Mouse (Mus musculus): ENCODE data around the gene Pakap. TPM values are rescaled to one million over a fixed set of nuclear protein-coding genes. Genes with fewer than 3 reads are reported as not detected.

Pakap gene
- polyA plus RNA-seq, 1 experiment from 2014 or later: 30.1 TPM

DNA sequence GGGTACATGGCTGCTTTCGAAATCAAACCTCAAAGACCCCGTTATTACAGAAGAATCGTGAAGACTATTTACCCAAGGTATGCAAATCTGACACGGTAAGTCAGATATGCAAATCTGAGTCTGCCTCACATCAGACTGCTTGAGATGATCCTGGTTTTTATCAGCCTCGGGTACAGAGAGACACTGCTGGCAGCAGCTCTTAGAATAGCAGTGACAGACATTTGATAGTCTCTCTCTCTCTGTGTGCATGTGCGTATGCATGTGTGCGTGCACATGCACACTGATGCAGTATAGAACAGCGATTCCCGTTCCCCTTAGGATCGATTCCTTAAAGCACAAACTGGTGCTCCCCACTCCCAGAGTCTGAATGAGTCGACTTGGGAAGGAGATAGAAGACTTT lies 8.1 kb downstream of the Pakap start:
- H3K4me1 ChIP-seq (ENCODE audit: control insufficient read depth, insufficient read depth, low read length): no peaks in the 10 kb centered on the region

GRCm38 (mm10) chr4:57579683-57580082 lies 11.7 kb downstream of the Pakap start:
- H3K27me3 ChIP-seq (ENCODE audit: control insufficient read depth, insufficient read depth, low read length): no peaks in the 10 kb centered on the region
- no peak overlapping the region for H3K4me2 ChIP-seq (replicated peaks; ENCODE audit: low read depth, low read length)
- no peak overlapping the region for H3K4me3 ChIP-seq (ENCODE audit: low read depth, low read length)
- no peak overlapping the region for H3K27ac ChIP-seq (ENCODE audit: low read length)
- ATAC-seq (ENCODE audit: insufficient number of reproducible peaks, insufficient read depth, low FRiP score, low read depth): no peak
- H3K36me3 ChIP-seq (ENCODE audit: control insufficient read depth, insufficient read depth, low read length): no peaks in the 10 kb centered on the region
- 86% methylated on average over 10 of the region's 10 CpGs for WGBS
- no peaks in the 10 kb centered on the region for H3K9me3 ChIP-seq (ENCODE audit: control insufficient read depth, low read depth, low read length)
- no peaks in the 10 kb centered on the region for H3K4me1 ChIP-seq (ENCODE audit: control insufficient read depth, insufficient read depth, low read length)
- no peak overlapping the region for H3K9ac ChIP-seq (replicated peaks; ENCODE audit: low read depth, low read length)

More for the DNA sequence above, 8.1 kb downstream of the Pakap start:
- no peaks in the 10 kb centered on the region for H3K27me3 ChIP-seq (ENCODE audit: control insufficient read depth, insufficient read depth, low read length)
- no peak overlapping the region for H3K9ac ChIP-seq (replicated peaks; ENCODE audit: low read depth, low read length)
- no peak overlapping the region for H3K4me2 ChIP-seq (replicated peaks; ENCODE audit: low read depth, low read length)
- H3K36me3 ChIP-seq (ENCODE audit: control insufficient read depth, insufficient read depth, low read length): no peaks in the 10 kb centered on the region
- ATAC-seq (ENCODE audit: insufficient number of reproducible peaks, insufficient read depth, low FRiP score, low read depth): no peak
- no peaks in the 10 kb centered on the region for H3K9me3 ChIP-seq (ENCODE audit: control insufficient read depth, low read depth, low read length)
- no peak overlapping the region for H3K27ac ChIP-seq (ENCODE audit: low read length)
- WGBS: 77% methylated on average over 11 of the region's 11 CpGs
- no peak overlapping the region for H3K4me3 ChIP-seq (ENCODE audit: low read depth, low read length)

GRCm38 (mm10) chr4:57585281-57585800 lies 17.4 kb downstream of the Pakap start:
- no peak for ATAC-seq (ENCODE audit: insufficient number of reproducible peaks, insufficient read depth, low FRiP score, low read depth)
- Histone ChIP-seq H3K9me3 (ENCODE audit: control insufficient read depth, low read depth, low read length) (no peaks in the 10 kb centered on the region), H3K4me2 (replicated peaks; ENCODE audit: low read depth, low read length) (no peak overlapping the region), H3K27ac (ENCODE audit: low read length) (no peak overlapping the region), H3K4me3 (ENCODE audit: low read depth, low read length) (no peak overlapping the region), H3K4me1 (ENCODE audit: control insufficient read depth, insufficient read depth, low read length) (no peaks in the 10 kb centered on the region), H3K36me3 (ENCODE audit: control insufficient read depth, insufficient read depth, low read length) (no peaks in the 10 kb centered on the region), H3K9ac (replicated peaks; ENCODE audit: low read depth, low read length) (no peak overlapping the region), H3K27me3 (ENCODE audit: control insufficient read depth, insufficient read depth, low read length) (no peaks in the 10 kb centered on the region)
- whole genome bisulfite sequencing: 95% methylated on average over 6 of the region's 6 CpGs

- Histone ChIP-seq H3K4me1 (ENCODE audit: control insufficient read depth, insufficient read depth, low read length) (no peaks in the 10 kb centered on the region), H3K4me2 (replicated peaks; ENCODE audit: low read depth, low read length) (no peak overlapping the region), H3K4me3 (ENCODE audit: low read depth, low read length) (no peak overlapping the region), H3K9ac (replicated peaks; ENCODE audit: low read depth, low read length) (no peak overlapping the region), H3K36me3 (ENCODE audit: control insufficient read depth, insufficient read depth, low read length) (no peaks in the 10 kb centered on the region), H3K27me3 (ENCODE audit: control insufficient read depth, insufficient read depth, low read length) (no peaks in the 10 kb centered on the region), H3K9me3 (ENCODE audit: control insufficient read depth, low read depth, low read length) (no peaks in the 10 kb centered on the region), H3K27ac (ENCODE audit: low read length) (no peak overlapping the region)
- no peak for ATAC-seq (ENCODE audit: insufficient number of reproducible peaks, insufficient read depth, low FRiP score, low read depth)
- WGBS: 46% methylated on average over 7 of the region's 7 CpGs
These were observed 19.1 kb downstream of the Pakap start for GRCm38 (mm10) chr4:57586933-57587658.

DNA sequence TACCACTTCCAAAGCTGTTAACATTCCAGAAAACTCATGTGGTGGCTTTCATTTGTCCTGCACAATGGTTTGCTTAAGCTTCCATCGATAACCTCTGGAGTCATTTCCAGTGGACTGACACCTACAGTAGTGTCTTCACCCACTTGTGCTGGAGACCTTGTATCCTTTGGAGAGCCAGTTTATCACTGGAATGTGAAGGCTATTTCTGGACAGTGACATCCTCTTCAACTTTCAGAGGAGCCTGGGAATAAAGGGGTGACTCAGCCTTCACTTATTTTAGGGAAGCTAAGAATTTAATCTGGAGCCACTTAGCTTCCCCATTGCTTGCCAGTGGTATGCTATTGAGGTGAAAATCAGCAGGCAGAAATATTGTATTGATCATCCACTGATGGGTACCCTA lies 20.4 kb downstream of the Pakap start:
- Histone ChIP-seq H3K4me3 (ENCODE audit: low read depth, low read length) (no peak overlapping the region), H3K4me2 (replicated peaks; ENCODE audit: low read depth, low read length) (no peak overlapping the region), H3K9ac (replicated peaks; ENCODE audit: low read depth, low read length) (no peak overlapping the region), H3K27ac (ENCODE audit: low read length) (no peak overlapping the region), H3K36me3 (ENCODE audit: control insufficient read depth, insufficient read depth, low read length) (no peaks in the 10 kb centered on the region), H3K27me3 (ENCODE audit: control insufficient read depth, insufficient read depth, low read length) (no peaks in the 10 kb centered on the region), H3K9me3 (ENCODE audit: control insufficient read depth, low read depth, low read length) (no peaks in the 10 kb centered on the region), H3K4me1 (ENCODE audit: control insufficient read depth, insufficient read depth, low read length) (no peaks in the 10 kb centered on the region)
- WGBS: 96% methylated on average over 1 of the region's 1 CpGs
- no peak for ATAC-seq (ENCODE audit: insufficient number of reproducible peaks, insufficient read depth, low FRiP score, low read depth)

- H3K27ac ChIP-seq (ENCODE audit: low read length): no peak overlapping the region
- no peaks in the 10 kb centered on the region for H3K4me1 ChIP-seq (ENCODE audit: control insufficient read depth, insufficient read depth, low read length)
- H3K9ac ChIP-seq (replicated peaks; ENCODE audit: low read depth, low read length): no peak overlapping the region
- no peaks in the 10 kb centered on the region for H3K36me3 ChIP-seq (ENCODE audit: control insufficient read depth, insufficient read depth, low read length)
- ATAC-seq (ENCODE audit: insufficient number of reproducible peaks, insufficient read depth, low FRiP score, low read depth): no peak
- H3K4me2 ChIP-seq (replicated peaks; ENCODE audit: low read depth, low read length): no peak overlapping the region
- no peaks in the 10 kb centered on the region for H3K27me3 ChIP-seq (ENCODE audit: control insufficient read depth, insufficient read depth, low read length)
- WGBS: 76% methylated on average over 4 of the region's 4 CpGs
- H3K4me3 ChIP-seq (ENCODE audit: low read depth, low read length): no peak overlapping the region
- no peaks in the 10 kb centered on the region for H3K9me3 ChIP-seq (ENCODE audit: control insufficient read depth, low read depth, low read length)
These were observed 24.8 kb downstream of the Pakap start for GRCm38 (mm10) chr4:57592751-57593150.

DNA sequence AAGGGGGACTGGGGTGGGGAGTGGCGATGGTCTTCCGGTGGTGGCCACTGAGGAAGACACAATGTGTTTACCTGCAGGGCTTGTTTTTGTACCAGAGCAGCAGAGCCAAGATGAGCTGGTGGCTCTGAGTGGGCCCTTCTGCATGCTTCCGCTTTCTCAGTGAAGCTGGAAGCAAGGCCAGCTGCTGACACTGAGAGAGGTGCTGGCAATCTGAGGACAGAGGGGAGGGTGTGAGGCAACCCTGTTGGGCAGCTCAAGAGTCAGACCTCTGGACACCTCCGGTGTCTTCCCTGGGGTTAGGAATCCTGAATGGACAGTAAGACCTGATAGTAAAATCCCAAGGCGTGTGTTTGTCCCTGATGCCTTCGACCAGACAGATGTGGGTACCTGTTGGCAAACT lies 32.0 kb downstream of the Pakap start:
- Histone ChIP-seq H3K4me2 (replicated peaks; ENCODE audit: low read depth, low read length) (no peak overlapping the region), H3K27ac (ENCODE audit: low read length) (no peak overlapping the region), H3K4me1 (ENCODE audit: control insufficient read depth, insufficient read depth, low read length) (peaks cover 11% of the 10 kb centered on the region; the same call in 1 of the 2 replicates), H3K9ac (replicated peaks; ENCODE audit: low read depth, low read length) (no peak overlapping the region), H3K9me3 (ENCODE audit: control insufficient read depth, low read depth, low read length) (no peaks in the 10 kb centered on the region), H3K36me3 (ENCODE audit: control insufficient read depth, insufficient read depth, low read length) (no peaks in the 10 kb centered on the region), H3K27me3 (ENCODE audit: control insufficient read depth, insufficient read depth, low read length) (no peaks in the 10 kb centered on the region), H3K4me3 (ENCODE audit: low read depth, low read length) (no peak overlapping the region)
- no peak for ATAC-seq (ENCODE audit: insufficient number of reproducible peaks, insufficient read depth, low FRiP score, low read depth)
- 89% methylated on average over 6 of the region's 6 CpGs for WGBS

DNA sequence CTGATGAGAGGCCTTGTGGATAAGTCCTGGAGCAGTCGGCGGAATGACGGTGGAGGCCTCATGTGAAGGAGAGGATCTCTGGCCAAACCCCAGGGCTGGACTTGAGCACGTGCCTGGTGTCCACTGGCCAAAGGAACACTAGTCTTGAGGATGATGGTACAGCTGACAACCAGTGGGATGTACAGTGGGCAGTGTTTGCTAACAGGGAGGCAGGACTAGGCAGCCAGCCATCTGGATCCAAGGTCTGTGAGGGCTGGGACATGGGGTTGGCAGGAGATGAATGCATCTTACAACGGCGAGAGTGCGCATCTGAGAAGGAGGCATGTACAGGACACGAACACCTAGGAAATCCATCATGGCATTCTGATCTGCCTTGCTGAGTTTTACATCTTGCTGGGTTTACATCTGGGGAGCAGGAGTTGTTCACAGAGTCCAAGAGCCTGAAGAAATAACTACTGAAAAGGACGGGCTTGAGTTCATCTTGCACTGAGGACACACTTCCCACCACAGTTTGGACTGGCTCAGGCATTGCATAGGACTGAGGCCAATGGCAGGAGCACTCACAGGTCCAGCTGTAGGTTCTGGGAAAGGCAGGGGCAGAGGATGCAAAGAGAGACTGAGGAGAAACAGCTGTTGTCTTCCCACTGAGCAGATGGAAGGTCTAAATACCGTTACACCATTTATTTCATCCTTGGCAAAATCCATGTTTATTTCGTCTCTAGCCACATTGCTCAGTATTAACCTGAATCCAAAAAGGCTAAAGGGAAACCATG lies 32.9 kb downstream of the Pakap start:
- H3K36me3 ChIP-seq (ENCODE audit: control insufficient read depth, insufficient read depth, low read length): no peaks in the 10 kb centered on the region
- peak overlapping the region; percentile 71; the same call in 1 of the 2 replicates for H3K27ac ChIP-seq (ENCODE audit: low read length)
- peaks cover 11% of the 10 kb centered on the region; the same call in 1 of the 2 replicates for H3K4me1 ChIP-seq (ENCODE audit: control insufficient read depth, insufficient read depth, low read length)
- no peaks in the 10 kb centered on the region for H3K27me3 ChIP-seq (ENCODE audit: control insufficient read depth, insufficient read depth, low read length)
- no peak overlapping the region for H3K4me2 ChIP-seq (replicated peaks; ENCODE audit: low read depth, low read length)
- 64% methylated on average over 11 of the region's 11 CpGs for WGBS
- peak; percentile 76; the same call in 1 of the 2 replicates for ATAC-seq (ENCODE audit: insufficient number of reproducible peaks, insufficient read depth, low FRiP score, low read depth)
- no peaks in the 10 kb centered on the region for H3K9me3 ChIP-seq (ENCODE audit: control insufficient read depth, low read depth, low read length)
- no peak overlapping the region for H3K4me3 ChIP-seq (ENCODE audit: low read depth, low read length)
- H3K9ac ChIP-seq (replicated peaks; ENCODE audit: low read depth, low read length): no peak overlapping the region
